Mouse (Mus musculus): ENCODE results near the gene Dock9.
A peak's percentile ranks its signal among the peaks of the same experiment; 100 is the strongest.
"Not testable (repeated sequence)": the region's sequence is repeated elsewhere in the genome, so short reads cannot be mapped to it uniquely, and the experiment has no call there.

Gene Dock9

GRCm38 (mm10) chr14:121623996-121624542, 173.6 kb downstream of the Dock9 start:
- DNase-seq (ENCODE audit: low read depth, low spot score), result not testable (repeated sequence)

GRCm38 (mm10) chr14:121621806-121622205, 175.8 kb downstream of the Dock9 start:
- DNase-seq (ENCODE audit: low read depth, low spot score), result no peak

GRCm38 (mm10) chr14:121620567-121620966, 177.1 kb downstream of the Dock9 start:
- no peak for DNase-seq (ENCODE audit: low read depth, low spot score)

- DNase-seq (ENCODE audit: low read depth, low spot score), result no peak
Measured at GRCm38 (mm10) chr14:121620157-121620556, 177.5 kb downstream of the Dock9 start.

GRCm38 (mm10) chr14:121617645-121618390, 179.8 kb downstream of the Dock9 start:
- no peak for DNase-seq (ENCODE audit: low read depth, low spot score)

GRCm38 (mm10) chr14:121615431-121615830, 182.2 kb downstream of the Dock9 start:
- no peak for DNase-seq (ENCODE audit: low read depth, low spot score)

GRCm38 (mm10) chr14:121614461-121615170, 183.0 kb downstream of the Dock9 start:
- no peak for DNase-seq (ENCODE audit: low read depth, low spot score)

GRCm38 (mm10) chr14:121613490-121613889, 184.1 kb downstream of the Dock9 start:
- peak; percentile 67 for DNase-seq (ENCODE audit: low read depth, low spot score)

GRCm38 (mm10) chr14:121612926-121613325, 184.7 kb downstream of the Dock9 start:
- DNase-seq (ENCODE audit: low read depth, low spot score), result peak; percentile 51

- DNase-seq (ENCODE audit: low read depth, low spot score), result no peak
Measured at GRCm38 (mm10) chr14:121611533-121611932, 186.1 kb downstream of the Dock9 start.

- DNase-seq (ENCODE audit: low read depth, low spot score), result no peak
Measured at GRCm38 (mm10) chr14:121611098-121611497, 186.5 kb downstream of the Dock9 start.

GRCm38 (mm10) chr14:121608522-121608921, 189.1 kb downstream of the Dock9 start:
- DNase-seq (ENCODE audit: low read depth, low spot score), result no peak

GRCm38 (mm10) chr14:121606433-121606832, 191.2 kb downstream of the Dock9 start:
- no peak for DNase-seq (ENCODE audit: low read depth, low spot score)

- DNase-seq (ENCODE audit: low read depth, low spot score), result no peak
Measured at GRCm38 (mm10) chr14:121605260-121605659, 192.4 kb downstream of the Dock9 start.

GRCm38 (mm10) chr14:121604565-121604964, 193.1 kb downstream of the Dock9 start:
- DNase-seq (ENCODE audit: low read depth, low spot score), result no peak

GRCm38 (mm10) chr14:121602610-121603009, 195.0 kb downstream of the Dock9 start:
- DNase-seq (ENCODE audit: low read depth, low spot score), result no peak

GRCm38 (mm10) chr14:121600538-121600937, 197.1 kb downstream of the Dock9 start:
- peak; percentile 66 for DNase-seq (ENCODE audit: low read depth, low spot score)

GRCm38 (mm10) chr14:121597073-121597472, 200.6 kb downstream of the Dock9 start:
- DNase-seq (ENCODE audit: low read depth, low spot score), result peak; percentile 76

GRCm38 (mm10) chr14:121596631-121597030, 201.0 kb downstream of the Dock9 start:
- DNase-seq (ENCODE audit: low read depth, low spot score), result no peak

- no peak for DNase-seq (ENCODE audit: low read depth, low spot score)
Measured at GRCm38 (mm10) chr14:121594684-121595083, 203.0 kb downstream of the Dock9 start.

- DNase-seq (ENCODE audit: low read depth, low spot score), result no peak
Measured at GRCm38 (mm10) chr14:121593313-121593929, 204.2 kb downstream of the Dock9 start.

GRCm38 (mm10) chr14:121592890-121593289, 204.7 kb downstream of the Dock9 start:
- DNase-seq (ENCODE audit: low read depth, low spot score), result no peak

Data from A20 (cell line).